Mouse (Mus musculus) lung, postnatal 0 days (tissue): ENCODE results near the gene Taar8b.

Experiments used
- CTCF ChIP-seq: IDR thresholded peaks from 2 replicates; pipeline ENCODE4 v1.5.1; 2016; ENCODE audit warnings: antibody characterized with exemption, mild to moderate bottlenecking
- EP300 ChIP-seq: IDR thresholded peaks from 2 replicates; pipeline ENCODE4 v1.6.1; 2016; ENCODE audit warnings: antibody characterized with exemption, mild to moderate bottlenecking, control low read depth

DNA sequence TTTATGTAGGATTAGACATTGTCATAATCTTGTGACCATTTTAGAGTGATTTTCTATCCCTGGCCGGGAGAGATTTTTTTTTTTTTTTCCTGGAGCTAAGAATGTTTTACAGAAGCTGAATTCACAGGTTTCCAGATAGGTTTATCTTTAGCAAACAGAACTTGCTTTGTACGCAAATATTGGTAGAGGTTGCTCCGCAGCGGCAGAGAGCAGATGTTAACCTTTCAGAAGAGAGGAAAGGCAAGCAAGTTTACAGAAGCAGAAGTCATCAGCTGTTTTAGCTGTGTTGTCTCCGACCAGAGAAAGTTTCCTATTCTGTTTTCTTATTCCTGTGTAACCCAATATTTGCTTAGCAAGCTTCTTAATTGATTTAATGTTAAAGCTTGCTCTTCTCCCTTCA is 5.5 kb downstream of the Taar8b start:
- TF ChIP-seq CTCF (no peak), EP300 (no peak)
